In genomic region chr15:95425085-95425484, GRCm38 (mm10) we compare ENCODE assay signal across 23 mouse cellular contexts.
DNase-seq lines count a peak whose midpoint lies in the region; ATAC-seq and TF ChIP-seq lines count a peak whose summit lies in the region.
"Had no signal": no experiment of that assay in that cellular context is flagged by ENCODE, and none has a peak within 500 bp of the region (broad histone marks: within the 10 kb centered on the region; RNA-seq: fewer than 3 reads in every experiment).

No protein-coding gene starts in this region.

- H3K36me3 ChIP-seq in forebrain, postnatal 0 days (ENCODE audit: insufficient read depth) = peaks cover 20% of the 10 kb centered on the region; the same call in 1 of the 2 replicates
- H3K36me3 ChIP-seq in forebrain, embryonic 16.5 days (ENCODE audit: control insufficient read depth, insufficient read depth) = peaks cover 8% of the 10 kb centered on the region
- H3K36me3 ChIP-seq in megakaryocyte, embryonic 14.5 days (replicated peaks; ENCODE audit: low read length) = no peaks in the 10 kb centered on the region
- H3K36me3 ChIP-seq: heart, embryonic 12.5 days; heart, embryonic 15.5 days had no signal

- no peak for DNase-seq in forebrain, postnatal 0 days
- DNase-seq in layer of hippocampus, adult 2 months (ENCODE audit: low spot score in 2 of 2) = no peak
- DNase-seq in layer of hippocampus, postnatal 36 days = no peak
- peak; percentile 53 for DNase-seq in brain, adult 2 months (ENCODE audit: low read depth, low spot score)
- DNase-seq: adrenal gland, adult 8-10 months; adrenal gland, postnatal 25 days; cerebellum, adult 18-20 months; cerebellum, adult 9-10 months; cerebellum, postnatal 14 days; gastrocnemius, postnatal 25 days; heart, adult 18-20 months; heart, postnatal 10 days; heart, postnatal 36 days had no signal

- H3K4me1 ChIP-seq in forebrain, postnatal 0 days (ENCODE audit: insufficient read depth) = 0 out of 2 replicates have a peak, but pooled peaks cover 3% of the 10 kb centered on the region
- peaks cover 18% of the 10 kb centered on the region for H3K4me1 ChIP-seq in forebrain, embryonic 16.5 days (replicated peaks; ENCODE audit: control insufficient read depth, insufficient read depth, low read length)
- H3K4me1 ChIP-seq in megakaryocyte, embryonic 14.5 days = no peaks in the 10 kb centered on the region
- H3K4me1 ChIP-seq: heart, embryonic 12.5 days; heart, embryonic 15.5 days had no signal

- H3K27ac ChIP-seq in forebrain, postnatal 0 days (ENCODE audit: low read depth, low read length) = no peak overlapping the region
- H3K27ac ChIP-seq in forebrain, embryonic 16.5 days (ENCODE audit: low read length) = no peak overlapping the region
- peak overlapping the region; percentile 40; the same call in 1 of the 2 replicates for H3K27ac ChIP-seq in layer of hippocampus, adult 2 months
- H3K27ac ChIP-seq: forebrain, embryonic 10.5 days; forebrain, embryonic 13.5 days; heart, embryonic 15.5 days; hindbrain, embryonic 12.5 days had no signal

- no peak for TF ChIP-seq CTCF in forebrain, postnatal 0 days (IDR thresholded peaks at IDR 0.05; ENCODE audit: low read depth)
- no peak for TF ChIP-seq CTCF in layer of hippocampus, adult 2 months (conservative IDR thresholded peaks at IDR 0.05)

- 0 out of 2 replicates have a peak, but pooled peaks have one; percentile 34 for ATAC-seq in forebrain, postnatal 0 days
- ATAC-seq in forebrain, embryonic 16.5 days = no peak
- ATAC-seq in megakaryocyte, adult 5-6 weeks (ENCODE audit: poor library complexity, severe bottlenecking) = no peak
- ATAC-seq: activated CD4-positive, CD25-positive, alpha-beta regulatory T cell, adult 4 months; forebrain, embryonic 13.5 days; hindbrain, embryonic 16.5 days had no signal

- no peak overlapping the region for H3K4me2 ChIP-seq in forebrain, postnatal 0 days (ENCODE audit: low read depth)
- H3K4me2 ChIP-seq in forebrain, embryonic 16.5 days (ENCODE audit: low read length) = no peak overlapping the region
- H3K4me2 ChIP-seq: forebrain, embryonic 13.5 days; heart, embryonic 12.5 days; heart, embryonic 15.5 days; hindbrain, embryonic 12.5 days had no signal

- 75% methylated on average over 7 of the region's 7 CpGs for WGBS in forebrain, postnatal 0 days
- 73% methylated on average over 7 of the region's 7 CpGs for WGBS in forebrain, embryonic 16.5 days

- no peaks in the 10 kb centered on the region for H3K9me3 ChIP-seq in forebrain, postnatal 0 days (ENCODE audit: low read length)
- H3K9me3 ChIP-seq in forebrain, embryonic 16.5 days (ENCODE audit: control insufficient read depth, low read length) = no peaks in the 10 kb centered on the region
- H3K9me3 ChIP-seq in megakaryocyte, embryonic 14.5 days = peaks cover 16% of the 10 kb centered on the region; the same call in 1 of the 2 replicates
- H3K9me3 ChIP-seq: forebrain, embryonic 10.5 days; forebrain, embryonic 13.5 days; heart, embryonic 12.5 days; heart, embryonic 15.5 days; hindbrain, embryonic 12.5 days had no signal

- H3K4me3 ChIP-seq in forebrain, postnatal 0 days (ENCODE audit: low read depth, low read length) = no peak overlapping the region
- H3K4me3 ChIP-seq in forebrain, embryonic 16.5 days (replicated peaks; ENCODE audit: low read length) = no peak overlapping the region
- no peak overlapping the region for H3K4me3 ChIP-seq in layer of hippocampus, adult 2 months
- H3K4me3 ChIP-seq in megakaryocyte, embryonic 14.5 days (replicated peaks) = peak overlapping the region; percentile 60
- H3K4me3 ChIP-seq: forebrain, embryonic 10.5 days; forebrain, embryonic 13.5 days; heart, embryonic 12.5 days; heart, embryonic 15.5 days; hindbrain, embryonic 12.5 days had no signal

- no peak overlapping the region for H3K9ac ChIP-seq in forebrain, postnatal 0 days
- H3K9ac ChIP-seq in forebrain, embryonic 16.5 days (replicated peaks; ENCODE audit: low read depth, low read length) = no peak overlapping the region
- H3K9ac ChIP-seq: forebrain, embryonic 13.5 days; heart, embryonic 12.5 days; heart, embryonic 15.5 days; hindbrain, embryonic 12.5 days had no signal

- no peaks in the 10 kb centered on the region for H3K27me3 ChIP-seq in forebrain, postnatal 0 days (ENCODE audit: insufficient read depth, low read length)
- H3K27me3 ChIP-seq in forebrain, embryonic 16.5 days (replicated peaks; ENCODE audit: control insufficient read depth, insufficient read depth, low read length) = no peaks in the 10 kb centered on the region
- no peaks in the 10 kb centered on the region for H3K27me3 ChIP-seq in megakaryocyte, embryonic 14.5 days (replicated peaks)
- H3K27me3 ChIP-seq: heart, embryonic 12.5 days; heart, embryonic 15.5 days; hindbrain, embryonic 12.5 days had no signal
